Mouse (Mus musculus) kidney, adult 10 weeks (tissue): ENCODE measurements around the gene Orm1. TPM values are rescaled to one million over a fixed set of nuclear protein-coding genes. Genes with fewer than 3 reads are reported as not detected.

Experiments
- polyA plus RNA-seq: library from polyadenylated mRNA; stranded (reverse); fragments of 350-450 nt; fragmentation: Illumina TruSeq; extraction: RNeasy Lipid Tissue Mini Kit (QIAGEN cat#74804); gene quantifications from one replicate; pipeline ENCODE4 v1.2.3, GENCODE M21; 2014; ENCODE audit warnings: low read depth, low replicate concordance

Gene Orm1
- not detected for polyA plus RNA-seq

DNA sequence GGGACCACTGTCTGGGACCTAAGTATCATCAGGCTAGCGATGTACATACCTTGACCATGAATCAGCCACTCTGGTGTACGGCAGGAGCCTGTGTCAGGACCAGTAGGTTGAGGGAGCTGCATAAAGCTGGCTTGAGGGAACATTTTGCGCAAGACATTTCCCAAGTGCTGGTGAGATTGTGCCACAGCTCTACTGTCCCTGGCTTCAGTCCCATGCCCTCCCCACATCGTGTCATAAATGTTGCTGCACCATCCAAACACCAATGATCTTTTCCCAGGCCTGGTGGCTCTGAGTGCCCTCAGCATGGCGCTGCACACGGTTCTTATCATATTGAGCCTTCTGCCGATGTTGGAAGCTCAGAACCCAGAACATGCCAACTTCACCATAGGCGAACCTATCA, at the start of gene Orm1:
Gene Orm1, plus strand, starts transcription at position 266 of the 400 bp plus-strand sequence.

GRCm38 (mm10) chr4:63355877-63356665, 11.7 kb downstream of the Orm1 start, which contains the start of gene Orm3:
Gene Orm3 (plus strand): TSS chr4:63356162.

GRCm38 (mm10) chr4:63362150-63362549, 17.8 kb downstream of the Orm1 start, which contains the start of gene Orm2:
Gene Orm2 (plus strand): TSS chr4:63362449.

Other genes with a start within 250 kb of the Orm1 start
- 0.61 TPM for gene Ambp, start 189.8 kb upstream of the Orm1 start, polyA plus RNA-seq
- gene Kif12, start 172.4 kb upstream of the Orm1 start, polyA plus RNA-seq, result 2.3 TPM
- 3.0 TPM for gene Col27a1, start 130.6 kb upstream of the Orm1 start, polyA plus RNA-seq
- not detected for gene Orm3, start 11.6 kb downstream of the Orm1 start, polyA plus RNA-seq
- gene Orm2, start 17.9 kb downstream of the Orm1 start, polyA plus RNA-seq, result not detected
- gene Akna, start 58.8 kb downstream of the Orm1 start, polyA plus RNA-seq, result not detected
- gene Whrn, start 151.4 kb downstream of the Orm1 start, polyA plus RNA-seq, result 0.49 TPM
- gene Atp6v1g1, start 200.2 kb downstream of the Orm1 start, polyA plus RNA-seq, result 545 TPM
- gene Tmem268, start 214.2 kb downstream of the Orm1 start, polyA plus RNA-seq, result 6.3 TPM